Mouse (Mus musculus): Measurements from ENCODE around the gene Tubg2.
"Not testable (repeated sequence)": the region's sequence is repeated elsewhere in the genome, so short reads cannot be mapped to it uniquely, and the experiment has no call there.

GRCm38 (mm10) chr11:101124494-101124893 lies 31.2 kb upstream of the Tubg2 start:
- TF ChIP-seq MAFK (IDR thresholded peaks at IDR 0.05; ENCODE audit: insufficient read depth, low read depth, low read length); ZC3H11A (IDR thresholded peaks at IDR 0.05; ENCODE audit: borderline replicate concordance, low read depth, low read length); CHD2 (IDR thresholded peaks at IDR 0.05; ENCODE audit: low read depth, low read length); HCFC1 (IDR thresholded peaks at IDR 0.05; ENCODE audit: borderline replicate concordance, insufficient read depth, low read length); ZNF384 (IDR thresholded peaks at IDR 0.05; ENCODE audit: low read depth, low read length): not testable (repeated sequence)

Measured in ES-E14 (cell line).